Mouse (Mus musculus): ENCODE data around the gene Mag.
"Not testable (repeated sequence)": the region's sequence is repeated elsewhere in the genome, so short reads cannot be mapped to it uniquely, and the experiment has no call there.

Mag gene

GRCm38 (mm10) chr7:30940070-30940469, 25.4 kb upstream of the Mag start:
- DNase-seq (ENCODE audit: low spot score in 2 of 2) = not testable (repeated sequence)

- DNase-seq (ENCODE audit: low spot score in 2 of 2) = not testable (repeated sequence)
These were observed 20.9 kb upstream of the Mag start for GRCm38 (mm10) chr7:30935422-30936099.

- not testable (repeated sequence) for DNase-seq (ENCODE audit: low spot score in 2 of 2)
These were observed 9.9 kb upstream of the Mag start, which contains the start of gene Hamp2 for GRCm38 (mm10) chr7:30924581-30924980. TSS of gene Hamp2 (minus strand) at chr7:30924681.

- DNase-seq (ENCODE audit: low spot score in 2 of 2) = no peak
These were observed 9.4 kb upstream of the Mag start for GRCm38 (mm10) chr7:30924071-30924470.

- not testable (repeated sequence) for DNase-seq (ENCODE audit: low spot score in 2 of 2)
These were observed 7.8 kb upstream of the Mag start for GRCm38 (mm10) chr7:30922490-30922889.

GRCm38 (mm10) chr7:30920217-30920616, 5.5 kb upstream of the Mag start:
- no peak for DNase-seq (ENCODE audit: low spot score in 2 of 2)

- DNase-seq (ENCODE audit: low spot score in 2 of 2) = no peak
These were observed 2.5 kb upstream of the Mag start for GRCm38 (mm10) chr7:30917219-30917618.

- DNase-seq (ENCODE audit: low spot score in 2 of 2) = no peak
These were observed 2.0 kb upstream of the Mag start for GRCm38 (mm10) chr7:30916713-30917112.

- DNase-seq (ENCODE audit: low spot score in 2 of 2) = no peak
These were observed 4.9 kb downstream of the Mag start for GRCm38 (mm10) chr7:30909773-30910172.

- DNase-seq (ENCODE audit: low spot score in 2 of 2) = no peak
These were observed 5.7 kb downstream of the Mag start for GRCm38 (mm10) chr7:30908992-30909431.

- no peak for DNase-seq (ENCODE audit: low spot score in 2 of 2)
These were observed 6.2 kb downstream of the Mag start for GRCm38 (mm10) chr7:30908277-30908991.

- no peak for DNase-seq (ENCODE audit: low spot score in 2 of 2)
These were observed 10.6 kb downstream of the Mag start for GRCm38 (mm10) chr7:30904042-30904441.

- no peak for DNase-seq (ENCODE audit: low spot score in 2 of 2)
These were observed 19.5 kb downstream of the Mag start for GRCm38 (mm10) chr7:30895217-30895616.

GRCm38 (mm10) chr7:30892515-30892914, 22.2 kb downstream of the Mag start:
- no peak for DNase-seq (ENCODE audit: low spot score in 2 of 2)

GRCm38 (mm10) chr7:30891746-30892145, 22.9 kb downstream of the Mag start:
- no peak for DNase-seq (ENCODE audit: low spot score in 2 of 2)

GRCm38 (mm10) chr7:30890681-30891080, 24.0 kb downstream of the Mag start:
- no peak for DNase-seq (ENCODE audit: low spot score in 2 of 2)

GRCm38 (mm10) chr7:30888786-30889185, 25.9 kb downstream of the Mag start:
- no peak for DNase-seq (ENCODE audit: low spot score in 2 of 2)

GRCm38 (mm10) chr7:30887568-30888188, 27.0 kb downstream of the Mag start:
- no peak for DNase-seq (ENCODE audit: low spot score in 2 of 2)

- no peak for DNase-seq (ENCODE audit: low spot score in 2 of 2)
These were observed 27.8 kb downstream of the Mag start for GRCm38 (mm10) chr7:30886852-30887251.

- DNase-seq (ENCODE audit: low spot score in 2 of 2) = no peak
These were observed 30.6 kb downstream of the Mag start for GRCm38 (mm10) chr7:30884047-30884446.

- no peak for DNase-seq (ENCODE audit: low spot score in 2 of 2)
These were observed 33.3 kb downstream of the Mag start for GRCm38 (mm10) chr7:30881367-30881766.

- no peak for DNase-seq (ENCODE audit: low spot score in 2 of 2)
These were observed 34.5 kb downstream of the Mag start, which contains the start of gene Cd22 for GRCm38 (mm10) chr7:30880176-30880575. TSS of gene Cd22 (minus strand) at chr7:30880342.

- DNase-seq (ENCODE audit: low spot score in 2 of 2) = no peak
These were observed 35.7 kb downstream of the Mag start for GRCm38 (mm10) chr7:30878950-30879349.

Data from frontal cortex, postnatal 25 days (tissue).